Mouse (Mus musculus) testis, postnatal 10 days (tissue): ENCODE results near the gene Gcgr.

Experiments used
- DNase-seq: peaks from one replicate; pipeline ENCODE4 v3.0.0; 2021; ENCODE audit warnings: low spot score

Gene Gcgr

GRCm38 (mm10) chr11:120530085-120530964 lies at the start of gene Gcgr:
Gcgr (plus strand) TSS chr11:120530699.
- no peak for DNase-seq

- DNase-seq, result no peak
Observed at GRCm38 (mm10) chr11:120483448-120483934, 47.0 kb upstream of the Gcgr start.

- DNase-seq, result peak; percentile 88
Observed at GRCm38 (mm10) chr11:120484265-120484981, 46.1 kb upstream of the Gcgr start, which contains the start of gene Mrpl12. Mrpl12 (plus strand) TSS chr11:120484613.

GRCm38 (mm10) chr11:120485251-120485650 lies 45.2 kb upstream of the Gcgr start:
- DNase-seq, result no peak

GRCm38 (mm10) chr11:120488516-120488915 lies 42.0 kb upstream of the Gcgr start:
- DNase-seq, result no peak

- peak; percentile 62 for DNase-seq
Observed at GRCm38 (mm10) chr11:120489054-120489761, 41.3 kb upstream of the Gcgr start.

- no peak for DNase-seq
Observed at GRCm38 (mm10) chr11:120490291-120491046, 40.0 kb upstream of the Gcgr start.

- DNase-seq, result peak; percentile 92
Observed at GRCm38 (mm10) chr11:120491317-120492023, 39.0 kb upstream of the Gcgr start, which contains the start of gene Slc25a10. Slc25a10 (plus strand) TSS chr11:120491840.

GRCm38 (mm10) chr11:120492024-120492877 lies 38.2 kb upstream of the Gcgr start:
- DNase-seq, result no peak

GRCm38 (mm10) chr11:120492878-120493203 lies 37.7 kb upstream of the Gcgr start:
- no peak for DNase-seq

- no peak for DNase-seq
Observed at GRCm38 (mm10) chr11:120493351-120493750, 37.1 kb upstream of the Gcgr start.

- no peak for DNase-seq
Observed at GRCm38 (mm10) chr11:120493911-120494310, 36.6 kb upstream of the Gcgr start.

GRCm38 (mm10) chr11:120497436-120497835 lies 33.1 kb upstream of the Gcgr start:
- DNase-seq, result peak; percentile 63

- DNase-seq, result no peak
Observed at GRCm38 (mm10) chr11:120498226-120498625, 32.3 kb upstream of the Gcgr start.

- peak; percentile 77 for DNase-seq
Observed at GRCm38 (mm10) chr11:120498891-120499290, 31.6 kb upstream of the Gcgr start.

- DNase-seq, result no peak
Observed at GRCm38 (mm10) chr11:120499894-120500293, 30.6 kb upstream of the Gcgr start.

GRCm38 (mm10) chr11:120500357-120500756 lies 30.1 kb upstream of the Gcgr start:
- DNase-seq, result peak; percentile 53

- DNase-seq, result peak; percentile 35
Observed at GRCm38 (mm10) chr11:120501018-120501417, 29.5 kb upstream of the Gcgr start.

- DNase-seq, result no peak
Observed at GRCm38 (mm10) chr11:120501701-120502100, 28.8 kb upstream of the Gcgr start.

GRCm38 (mm10) chr11:120505661-120506060 lies 24.8 kb upstream of the Gcgr start:
- no peak for DNase-seq
